Mouse (Mus musculus) mouse embryonic stem cell (cell line): ENCODE measurements at regions not wholly inside any gene's neighbourhood (a gene's known extent, or its start where the extent isn't known, plus 50 kb on each side); places are given as distances from the start of the nearest gene placed in this dataset.

ENCODE experiments used
- in situ Hi-C, 2 experiments: fragments of 300-500 bp; cut with MboI; formaldehyde crosslinking; loops; 1 replicate in 1 of 2; 3 replicates in 1 of 2; pipeline ENCODE4 v1.14.3; 2019 to 2020; ENCODE audit warnings: low sequenced_read_pairs in 2 of 2, low pct_unique_long_range_greater_than_20kb in 1 of 2, mixed read lengths in 1 of 2; ENCODE audit not compliant: unreplicated experiment in 1 of 2

GRCm38 (mm10) chr3:38042614-38043013 is 318.3 kb upstream of the Gm5148 start:
- in situ Hi-C loops = no loop called here

- in situ Hi-C loops = no loop called here
These were observed 311.8 kb upstream of the Gm5148 start for GRCm38 (mm10) chr3:38036131-38036530.

GRCm38 (mm10) chr3:38034138-38034537 is 309.8 kb upstream of the Gm5148 start:
- in situ Hi-C loops = no loop called here

- in situ Hi-C loops = no loop called here
These were observed 290.5 kb upstream of the Gm5148 start for GRCm38 (mm10) chr3:38014768-38015167.

GRCm38 (mm10) chr3:38009168-38009567 is 284.9 kb upstream of the Gm5148 start:
- in situ Hi-C loops = no loop called here

GRCm38 (mm10) chr3:38008321-38008720 is 284.0 kb upstream of the Gm5148 start:
- in situ Hi-C loops = no loop called here

- in situ Hi-C loops = no loop called here
These were observed 283.3 kb upstream of the Gm5148 start for GRCm38 (mm10) chr3:38007626-38008025.

GRCm38 (mm10) chr3:38002275-38002674 is 278.0 kb upstream of the Gm5148 start:
- in situ Hi-C loops = no loop called here

GRCm38 (mm10) chr3:37999779-38000178 is 275.5 kb upstream of the Gm5148 start:
- in situ Hi-C loops = loop anchor here in 1 of 2 experiments (25.0 kb wide), 2 partner anchors 213 to 387 kb away; no protein-coding TSS in a partner anchor

- in situ Hi-C loops = loop anchor here in 1 of 2 experiments (25.0 kb wide), 2 partner anchors 214 to 386 kb away; no protein-coding TSS in a partner anchor
These were observed 273.7 kb upstream of the Gm5148 start for GRCm38 (mm10) chr3:37997998-37998397.

- in situ Hi-C loops = loop anchor here in 1 of 2 experiments (25.0 kb wide), 2 partner anchors 222 to 378 kb away; no protein-coding TSS in a partner anchor
These were observed 265.7 kb upstream of the Gm5148 start for GRCm38 (mm10) chr3:37989992-37990391.

- in situ Hi-C loops = loop anchor here in 1 of 2 experiments (25.0 kb wide), 2 partner anchors 224 to 376 kb away; no protein-coding TSS in a partner anchor
These were observed 263.6 kb upstream of the Gm5148 start for GRCm38 (mm10) chr3:37987775-37988505.

GRCm38 (mm10) chr3:37987007-37987774 is 262.9 kb upstream of the Gm5148 start:
- in situ Hi-C loops = loop anchor here in 1 of 2 experiments (25.0 kb wide), 2 partner anchors 225 to 375 kb away; no protein-coding TSS in a partner anchor

- in situ Hi-C loops = loop anchor here in 1 of 2 experiments (25.0 kb wide), 2 partner anchors 228 to 372 kb away; no protein-coding TSS in a partner anchor
These were observed 260.4 kb upstream of the Gm5148 start for GRCm38 (mm10) chr3:37984706-37985105.

GRCm38 (mm10) chr3:37981481-37982180 is 257.3 kb upstream of the Gm5148 start:
- in situ Hi-C loops = loop anchor here in 1 of 2 experiments (25.0 kb wide), 2 partner anchors 231 to 369 kb away; no protein-coding TSS in a partner anchor

- in situ Hi-C loops = loop anchor here in 1 of 2 experiments (25.0 kb wide), 2 partner anchors 232 to 368 kb away; no protein-coding TSS in a partner anchor
These were observed 255.6 kb upstream of the Gm5148 start for GRCm38 (mm10) chr3:37979871-37980270.

- in situ Hi-C loops = loop anchor here in 1 of 2 experiments (25.0 kb wide), 2 partner anchors 234 to 366 kb away; no protein-coding TSS in a partner anchor
These were observed 254.2 kb upstream of the Gm5148 start for GRCm38 (mm10) chr3:37978481-37978880.

GRCm38 (mm10) chr3:37977453-37977852 is 253.2 kb upstream of the Gm5148 start:
- in situ Hi-C loops = loop anchor here in 1 of 2 experiments (25.0 kb wide), 2 partner anchors 235 to 365 kb away; no protein-coding TSS in a partner anchor
